Mouse (Mus musculus) megakaryocyte, embryonic 14.5 days (primary cell): ENCODE measurements around the gene Orm3.

Experiments
- FLI1 ChIP-seq: IDR thresholded peaks from 2 replicates; pipeline ENCODE4 v1.6.1; 2012; ENCODE audit warnings: low read length, inconsistent platforms, mixed read lengths
- GATA1 ChIP-seq: IDR thresholded peaks from 3 replicates; pipeline ENCODE4 v1.6.1; 2012; ENCODE audit warnings: mixed read lengths, low read length, inconsistent platforms, borderline replicate concordance

GRCm38 (mm10) chr4:63382676-63383369 is 26.9 kb downstream of the Orm3 start:
- TF ChIP-seq GATA1 (no peak), FLI1 (no peak)
